Mouse (Mus musculus) megakaryocyte, embryonic 14.5 days (primary cell): ENCODE results near the gene Tnni3.

Experiments
- FLI1 ChIP-seq: IDR thresholded peaks from 2 replicates; pipeline ENCODE4 v1.6.1; 2012; ENCODE audit warnings: low read length, inconsistent platforms, mixed read lengths
- GATA1 ChIP-seq: IDR thresholded peaks from 3 replicates; pipeline ENCODE4 v1.6.1; 2012; ENCODE audit warnings: mixed read lengths, low read length, inconsistent platforms, borderline replicate concordance

DNA sequence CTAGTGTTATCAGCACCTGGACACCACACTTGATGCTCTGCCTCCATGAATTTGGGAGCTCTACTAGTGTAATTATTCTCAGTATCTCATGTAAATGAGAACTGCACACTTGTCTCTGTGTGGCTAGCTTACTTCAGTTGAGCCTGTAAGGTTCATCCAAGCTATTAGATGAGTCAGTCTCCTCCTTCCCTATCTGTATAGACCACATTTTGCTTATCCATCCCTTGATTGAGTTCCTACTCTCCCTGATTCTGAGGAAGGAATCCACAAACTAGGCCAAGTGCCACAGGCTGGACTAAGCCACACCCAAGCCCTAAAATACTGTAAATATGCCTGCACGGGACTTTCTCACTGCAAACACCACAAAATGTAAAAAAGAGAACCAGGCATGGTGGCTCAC, 30.0 kb downstream of the Tnni3 start:
- no peak for TF ChIP-seq FLI1
- TF ChIP-seq GATA1: no peak; the same call in 2 of the 3 replicates
